Mouse (Mus musculus): Measurements from ENCODE around the gene Olfr1418. TPM values are rescaled to one million over a fixed set of nuclear protein-coding genes. Genes with fewer than 3 reads are reported as not detected.

The Olfr1418 gene
- polyA plus RNA-seq, 1 experiment from 2014 or later: not detected

GRCm38 (mm10) chr19:11854821-11855220 lies 6.0 kb downstream of the Olfr1418 start:
- ATAC-seq (ENCODE audit: low FRiP score, low TSS enrichment): no peak
- WGBS: 89% methylated on average over 2 of the region's 2 CpGs
- Histone ChIP-seq H3K4me1 (replicated peaks; ENCODE audit: control insufficient read depth, insufficient read depth) (no peaks in the 10 kb centered on the region), H3K9ac (ENCODE audit: low read length) (no peak overlapping the region), H3K4me2 (replicated peaks; ENCODE audit: low read depth) (no peak overlapping the region), H3K9me3 (ENCODE audit: control insufficient read depth, low read length) (no peaks in the 10 kb centered on the region), H3K27me3 (ENCODE audit: control insufficient read depth, insufficient read depth, low read length) (no peaks in the 10 kb centered on the region), H3K4me3 (ENCODE audit: low read depth, low read length) (no peak overlapping the region), H3K36me3 (ENCODE audit: control insufficient read depth, insufficient read depth, low read length) (no peaks in the 10 kb centered on the region), H3K27ac (replicated peaks) (no peak overlapping the region)
- DNase-seq (ENCODE audit: low spot score): no peak
- TF ChIP-seq EP300 (optimal IDR thresholded peaks at IDR 0.05) (no peak), CTCF (IDR thresholded peaks at IDR 0.05; ENCODE audit: low read depth) (no peak)

GRCm38 (mm10) chr19:11852652-11853051 lies 8.2 kb downstream of the Olfr1418 start:
- no peaks in the 10 kb centered on the region for H3K36me3 ChIP-seq (ENCODE audit: control insufficient read depth, insufficient read depth, low read length)
- no peak overlapping the region for H3K4me2 ChIP-seq (replicated peaks; ENCODE audit: low read depth)
- TF ChIP-seq EP300 (optimal IDR thresholded peaks at IDR 0.05) (no peak), CTCF (IDR thresholded peaks at IDR 0.05; ENCODE audit: low read depth) (no peak)
- H3K4me1 ChIP-seq (replicated peaks; ENCODE audit: control insufficient read depth, insufficient read depth): no peaks in the 10 kb centered on the region
- no peak for ATAC-seq (ENCODE audit: low FRiP score, low TSS enrichment)
- no peak overlapping the region for H3K9ac ChIP-seq (ENCODE audit: low read length)
- no peak overlapping the region for H3K4me3 ChIP-seq (ENCODE audit: low read depth, low read length)
- no peaks in the 10 kb centered on the region for H3K27me3 ChIP-seq (ENCODE audit: control insufficient read depth, insufficient read depth, low read length)
- WGBS: 57% methylated on average over 4 of the region's 4 CpGs
- no peak for DNase-seq (ENCODE audit: low spot score)
- no peak overlapping the region for H3K27ac ChIP-seq (replicated peaks)
- no peaks in the 10 kb centered on the region for H3K9me3 ChIP-seq (ENCODE audit: control insufficient read depth, low read length)

DNA sequence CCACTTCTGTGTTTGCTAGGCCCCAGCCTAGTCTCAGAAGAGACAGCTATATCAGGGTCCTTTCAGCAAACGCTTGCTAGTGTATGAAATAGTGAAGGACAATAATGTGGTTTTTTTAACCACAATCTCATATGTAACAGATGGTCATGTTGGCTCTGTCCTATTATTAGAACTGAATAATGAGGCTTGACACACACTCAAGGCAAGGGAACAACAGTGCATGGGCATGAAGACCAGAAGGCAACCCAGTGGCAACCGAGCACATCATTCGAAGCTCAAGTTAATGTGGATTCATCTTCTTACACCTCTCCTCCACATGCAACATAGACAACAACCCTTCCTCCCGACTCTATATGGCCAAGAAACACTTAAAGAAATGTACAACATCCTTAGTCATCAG lies 14.5 kb downstream of the Olfr1418 start:
- Histone ChIP-seq H3K4me2 (replicated peaks; ENCODE audit: low read depth) (no peak overlapping the region), H3K4me1 (replicated peaks; ENCODE audit: control insufficient read depth, insufficient read depth) (no peaks in the 10 kb centered on the region), H3K27me3 (ENCODE audit: control insufficient read depth, insufficient read depth, low read length) (no peaks in the 10 kb centered on the region), H3K9ac (ENCODE audit: low read length) (no peak overlapping the region), H3K36me3 (ENCODE audit: control insufficient read depth, insufficient read depth, low read length) (no peaks in the 10 kb centered on the region), H3K27ac (replicated peaks) (no peak overlapping the region), H3K4me3 (ENCODE audit: low read depth, low read length) (no peak overlapping the region), H3K9me3 (ENCODE audit: control insufficient read depth, low read length) (no peaks in the 10 kb centered on the region)
- ATAC-seq (ENCODE audit: low FRiP score, low TSS enrichment): no peak
- no peak for DNase-seq (ENCODE audit: low spot score)
- TF ChIP-seq CTCF (IDR thresholded peaks at IDR 0.05; ENCODE audit: low read depth): no peak
- TF ChIP-seq EP300 (optimal IDR thresholded peaks at IDR 0.05): no peak
- 77% methylated on average over 4 of the region's 4 CpGs for WGBS

GRCm38 (mm10) chr19:11839119-11839518 lies 21.7 kb downstream of the Olfr1418 start, which contains the start of gene Olfr1417:
Gene Olfr1417 (minus strand): TSS chr19:11839219.
- Histone ChIP-seq H3K27me3 (ENCODE audit: control insufficient read depth, insufficient read depth, low read length) (no peaks in the 10 kb centered on the region), H3K4me2 (replicated peaks; ENCODE audit: low read depth) (no peak within 1 kb of the TSS), H3K9me3 (ENCODE audit: control insufficient read depth, low read length) (no peaks in the 10 kb centered on the region), H3K9ac (ENCODE audit: low read length) (no peak within 1 kb of the TSS), H3K27ac (replicated peaks) (no peak within 1 kb of the TSS), H3K4me1 (replicated peaks; ENCODE audit: control insufficient read depth, insufficient read depth) (no peaks in the 10 kb centered on the region), H3K4me3 (ENCODE audit: low read depth, low read length) (no peak within 1 kb of the TSS), H3K36me3 (ENCODE audit: control insufficient read depth, insufficient read depth, low read length) (no peaks in the 10 kb centered on the region)
- TF ChIP-seq CTCF (IDR thresholded peaks at IDR 0.05; ENCODE audit: low read depth): no peak
- TF ChIP-seq EP300 (optimal IDR thresholded peaks at IDR 0.05): no peak
- DNase-seq (ENCODE audit: low spot score) (no peak), ATAC-seq (ENCODE audit: low FRiP score, low TSS enrichment) (no peak)
- 93% methylated on average over 4 of the region's 4 CpGs for WGBS

DNA sequence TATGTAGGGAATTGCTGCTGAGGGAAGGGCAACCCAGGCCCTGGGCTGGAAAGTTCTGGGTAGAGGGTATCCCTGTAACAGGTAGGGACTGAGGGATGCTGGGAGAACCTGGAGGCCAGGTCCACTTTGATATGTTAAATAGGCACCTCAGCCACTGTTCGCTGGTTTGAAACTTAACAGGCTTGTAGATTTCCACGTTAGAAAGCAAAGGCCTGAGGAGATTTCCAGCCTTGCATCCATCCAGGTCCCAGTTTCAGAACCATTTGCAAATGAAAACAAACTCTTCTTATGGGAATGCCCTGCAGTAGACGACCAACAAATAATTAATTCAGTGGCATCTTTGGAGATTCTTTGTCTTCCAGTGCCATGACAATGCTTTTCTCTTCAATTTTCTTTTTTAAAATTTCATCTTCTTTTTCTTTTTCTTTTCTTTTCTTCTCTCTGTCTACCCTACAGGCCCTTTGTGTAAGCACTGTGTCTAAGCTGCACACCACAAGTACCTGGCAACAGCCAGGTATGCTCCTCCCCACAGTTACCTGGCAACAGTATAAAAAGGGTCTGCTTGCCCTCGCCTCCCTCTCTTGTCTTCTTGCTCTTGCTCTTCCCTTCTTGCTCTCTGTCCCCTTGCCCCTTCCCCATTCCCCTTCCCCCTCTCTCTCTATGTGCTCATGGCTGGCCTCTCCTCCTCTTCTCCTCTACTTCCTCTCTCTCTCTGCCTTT lies 37.4 kb downstream of the Olfr1418 start:
- Histone ChIP-seq H3K36me3 (ENCODE audit: control insufficient read depth, insufficient read depth, low read length) (no peaks in the 10 kb centered on the region), H3K9ac (ENCODE audit: low read length) (no peak overlapping the region), H3K27me3 (ENCODE audit: control insufficient read depth, insufficient read depth, low read length) (no peaks in the 10 kb centered on the region), H3K4me2 (replicated peaks; ENCODE audit: low read depth) (no peak overlapping the region), H3K4me3 (ENCODE audit: low read depth, low read length) (no peak overlapping the region), H3K9me3 (ENCODE audit: control insufficient read depth, low read length) (no peaks in the 10 kb centered on the region), H3K27ac (replicated peaks) (no peak overlapping the region), H3K4me1 (replicated peaks; ENCODE audit: control insufficient read depth, insufficient read depth) (no peaks in the 10 kb centered on the region)
- ATAC-seq (ENCODE audit: low FRiP score, low TSS enrichment) (no peak), DNase-seq (ENCODE audit: low spot score) (no peak)
- TF ChIP-seq EP300 (optimal IDR thresholded peaks at IDR 0.05) (no peak), CTCF (IDR thresholded peaks at IDR 0.05; ENCODE audit: low read depth) (no peak)
- 45% methylated on average over 4 of the region's 4 CpGs for WGBS

- Histone ChIP-seq H3K4me1 (replicated peaks; ENCODE audit: control insufficient read depth, insufficient read depth) (no peaks in the 10 kb centered on the region), H3K27ac (replicated peaks) (no peak overlapping the region), H3K4me3 (ENCODE audit: low read depth, low read length) (peak overlapping the region; percentile 87), H3K9ac (ENCODE audit: low read length) (no peak overlapping the region), H3K36me3 (ENCODE audit: control insufficient read depth, insufficient read depth, low read length) (no peaks in the 10 kb centered on the region), H3K27me3 (ENCODE audit: control insufficient read depth, insufficient read depth, low read length) (no peaks in the 10 kb centered on the region), H3K9me3 (ENCODE audit: control insufficient read depth, low read length) (no peaks in the 10 kb centered on the region), H3K4me2 (replicated peaks; ENCODE audit: low read depth) (peak overlapping the region; percentile 90)
- 30% methylated on average over 6 of the region's 6 CpGs for WGBS
- DNase-seq (ENCODE audit: low spot score) (peak; percentile 27), ATAC-seq (ENCODE audit: low FRiP score, low TSS enrichment) (no peak)
- TF ChIP-seq CTCF (IDR thresholded peaks at IDR 0.05; ENCODE audit: low read depth): peak; percentile 44; the same call in 1 of the 2 replicates
- TF ChIP-seq EP300 (optimal IDR thresholded peaks at IDR 0.05): no peak
Measured at GRCm38 (mm10) chr19:11820211-11820610, 40.7 kb downstream of the Olfr1418 start.
